Mouse (Mus musculus): ENCODE data around the gene Nosip.

DNA sequence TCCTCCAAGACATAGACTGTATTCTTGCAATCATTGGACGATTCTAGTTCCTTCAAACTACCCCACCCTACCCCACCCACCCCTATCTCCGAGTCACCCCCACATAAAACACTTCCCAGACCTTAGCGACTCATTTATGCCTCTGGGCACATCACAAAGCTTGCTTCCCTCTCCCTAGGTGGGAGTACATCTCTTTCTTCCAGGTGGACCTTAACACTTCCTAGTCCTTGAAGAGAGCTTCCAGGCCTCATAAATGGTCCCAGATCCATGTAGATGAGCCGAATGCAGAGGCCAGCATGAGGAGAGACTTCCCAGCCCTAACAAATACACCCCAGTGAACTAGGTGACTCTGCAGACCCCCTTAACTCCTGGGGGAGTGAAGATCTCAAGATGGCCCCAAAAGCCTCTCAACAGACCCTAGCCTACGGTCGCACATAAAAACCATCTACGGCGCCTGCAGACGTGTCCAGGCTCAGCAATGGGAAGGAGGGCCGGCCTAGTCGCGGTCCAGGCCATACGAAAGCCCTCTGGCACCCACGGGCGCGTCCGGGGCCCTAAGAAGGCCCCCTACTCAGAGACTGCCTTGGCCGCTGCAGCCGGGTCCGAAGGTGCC lies 46.8 kb upstream of the Nosip start:
- no peak for TF ChIP-seq CTCF (IDR thresholded peaks at IDR 0.05; ENCODE audit: low read depth, low read length)
- TF ChIP-seq POLR2A (IDR thresholded peaks at IDR 0.05; ENCODE audit: borderline replicate concordance, low read depth, low read length): no peak
